Mouse (Mus musculus) stomach, postnatal 0 days (tissue): ENCODE results near the gene Slc4a3. TPM values are rescaled to one million over a fixed set of nuclear protein-coding genes. Genes with fewer than 3 reads are reported as not detected.

Experiments used
- ATAC-seq: fragments of 200-750 bp; cut with Nextera tagmentation; 2 replicates; pipeline ENCODE4 v1.8.0; 2017; ENCODE audit not compliant: low FRiP score, low TSS enrichment
- DNase-seq: peaks from one replicate; pipeline ENCODE4 v3.0.0-alpha.2; 2016; ENCODE audit warnings: low spot score
- H3K27ac ChIP-seq: fragments of 300-500 bp; sonication (generic); replicated peaks from 2 replicates; pipeline ENCODE4 v1.5.1; 2014; ENCODE audit warnings: mild to moderate bottlenecking, control low read depth
- H3K27me3 ChIP-seq: fragments of 300-500 bp; sonication (generic); 2 replicates; pipeline ENCODE4 v1.6.1; 2014; ENCODE audit warnings: low read length; ENCODE audit not compliant: control insufficient read depth, insufficient read depth
- H3K36me3 ChIP-seq: fragments of 300-500 bp; sonication (generic); 2 replicates; pipeline ENCODE4 v1.6.1; 2014; ENCODE audit warnings: low read length, mixed read lengths; ENCODE audit not compliant: control insufficient read depth, insufficient read depth
- H3K4me1 ChIP-seq: fragments of 300-500 bp; sonication (generic); replicated peaks from 2 replicates; pipeline ENCODE4 v1.6.1; 2014; ENCODE audit warnings: antibody characterized with exemption; ENCODE audit not compliant: control insufficient read depth, insufficient read depth
- H3K4me2 ChIP-seq: fragments of 300-500 bp; sonication (generic); replicated peaks from 2 replicates; pipeline ENCODE4 v1.6.1; 2014; ENCODE audit warnings: low read depth, mild to moderate bottlenecking, control low read depth, moderate library complexity
- H3K4me3 ChIP-seq: fragments of 300-500 bp; sonication (generic); 2 replicates; pipeline ENCODE4 v1.5.1; 2014; ENCODE audit warnings: low read depth, low read length, control low read depth
- H3K9ac ChIP-seq: fragments of 300-500 bp; sonication (generic); 2 replicates; pipeline ENCODE4 v1.6.1; 2014; ENCODE audit warnings: mild to moderate bottlenecking, low read length, control low read depth, mixed read lengths
- H3K9me3 ChIP-seq: fragments of 300-500 bp; sonication (generic); 2 replicates; pipeline ENCODE4 v1.6.1; 2016; ENCODE audit warnings: low read length; ENCODE audit not compliant: control insufficient read depth
- CTCF ChIP-seq: IDR thresholded peaks from 2 replicates; pipeline ENCODE4 v1.5.1; 2016; ENCODE audit warnings: antibody characterized with exemption, low read depth, mild to moderate bottlenecking, moderate library complexity
- EP300 ChIP-seq: optimal IDR thresholded peaks from 2 replicates; pipeline ENCODE3; 2016; ENCODE audit warnings: antibody characterized with exemption
- WGBS: fragments of 180-500 bp; shearing (Covaris S2); extraction: QIAGEN DNeasy Blood & Tissue Kit; methylation state at CpG from one replicate; pipeline ENCODE4 v1.1.7; 2014; 5-methylcytosine and 5-hydroxymethylcytosine counted together
- polyA plus RNA-seq: library from polyadenylated mRNA; unstranded; fragments of >200 nt; fragmentation: Nextera tagmentation; extraction: Ambion mirVana; gene quantifications from 2 replicates; pipeline ENCODE4 v1.2.1, GENCODE M21; 2015

Slc4a3 gene
- polyA plus RNA-seq, result 7.1 and 7.9 TPM in 2 replicates

GRCm38 (mm10) chr1:75545965-75546956 lies at the start of gene Slc4a3:
Slc4a3 (plus strand) TSS chr1:75546266.
- DNase-seq, result peak; percentile 81
- Histone ChIP-seq H3K9me3 (no peaks in the 10 kb centered on the region), H3K27ac (peak within 1 kb of the TSS; percentile 56), H3K4me1 (no peaks in the 10 kb centered on the region), H3K36me3 (no peaks in the 10 kb centered on the region; the same call in 1 of the 2 replicates), H3K4me3 (peak within 1 kb of the TSS; percentile 67), H3K4me2 (peak within 1 kb of the TSS; percentile 92), H3K27me3 (no peaks in the 10 kb centered on the region), H3K9ac (peak within 1 kb of the TSS; percentile 80)
- peak; percentile 90 for ATAC-seq
- TF ChIP-seq CTCF (peak; percentile 53), EP300 (no peak)
- WGBS, result 2% methylated on average over 41 of the region's 64 CpGs

GRCm38 (mm10) chr1:75498897-75499296 lies 47.2 kb upstream of the Slc4a3 start:
- WGBS, result 85% methylated on average over 4 of the region's 4 CpGs
- no peak for TF ChIP-seq CTCF
- TF ChIP-seq EP300, result no peak
- no peaks in the 10 kb centered on the region for H3K9me3 ChIP-seq
- DNase-seq, result no peak
- no peak overlapping the region for H3K4me2 ChIP-seq
- no peak for ATAC-seq
- no peaks in the 10 kb centered on the region for H3K4me1 ChIP-seq
- no peaks in the 10 kb centered on the region for H3K27me3 ChIP-seq
- H3K4me3 ChIP-seq, result no peak overlapping the region
- no peak overlapping the region for H3K27ac ChIP-seq
- peaks cover 18% of the 10 kb centered on the region for H3K36me3 ChIP-seq
- H3K9ac ChIP-seq, result no peak overlapping the region

GRCm38 (mm10) chr1:75499441-75499840 lies 46.6 kb upstream of the Slc4a3 start:
- WGBS, result 78% methylated on average over 7 of the region's 7 CpGs
- DNase-seq, result no peak
- no peak overlapping the region for H3K4me2 ChIP-seq
- H3K27me3 ChIP-seq, result no peaks in the 10 kb centered on the region
- H3K9ac ChIP-seq, result no peak overlapping the region
- no peak overlapping the region for H3K27ac ChIP-seq
- H3K9me3 ChIP-seq, result no peaks in the 10 kb centered on the region
- H3K4me3 ChIP-seq, result no peak overlapping the region
- TF ChIP-seq CTCF (peak; percentile 67), EP300 (no peak)
- H3K4me1 ChIP-seq, result no peaks in the 10 kb centered on the region
- H3K36me3 ChIP-seq, result peaks cover 18% of the 10 kb centered on the region
- no peak for ATAC-seq

GRCm38 (mm10) chr1:75501905-75502304 lies 44.2 kb upstream of the Slc4a3 start:
- Histone ChIP-seq H3K4me1 (no peaks in the 10 kb centered on the region), H3K27me3 (no peaks in the 10 kb centered on the region), H3K27ac (no peak overlapping the region), H3K4me3 (no peak overlapping the region), H3K36me3 (peaks cover 18% of the 10 kb centered on the region), H3K4me2 (no peak overlapping the region), H3K9me3 (no peaks in the 10 kb centered on the region), H3K9ac (no peak overlapping the region)
- TF ChIP-seq CTCF (no peak), EP300 (no peak)
- WGBS, result 96% methylated on average over 9 of the region's 9 CpGs
- no peak for ATAC-seq
- no peak for DNase-seq

GRCm38 (mm10) chr1:75502945-75503650 lies 43.0 kb upstream of the Slc4a3 start:
- peaks cover 16% of the 10 kb centered on the region for H3K36me3 ChIP-seq
- WGBS, result 89% methylated on average over 22 of the region's 25 CpGs

More at GRCm38 (mm10) chr1:75502945-75503650, 43.0 kb upstream of the Slc4a3 start:
- no peak overlapping the region for H3K4me2 ChIP-seq
- no peak for DNase-seq
- no peak for ATAC-seq
- no peak overlapping the region for H3K4me3 ChIP-seq
- TF ChIP-seq CTCF (no peak), EP300 (no peak)
- H3K27me3 ChIP-seq, result no peaks in the 10 kb centered on the region
- H3K27ac ChIP-seq, result no peak overlapping the region
- no peaks in the 10 kb centered on the region for H3K9me3 ChIP-seq
- H3K9ac ChIP-seq, result 0 out of 2 replicates have a peak overlapping the region, but pooled peaks have one; percentile 23
- H3K4me1 ChIP-seq, result no peaks in the 10 kb centered on the region
